Mouse (Mus musculus): ENCODE measurements around the gene Dnm3.

GRCm38 (mm10) chr1:162346456-162347011, 131.3 kb downstream of the Dnm3 start:
- TF ChIP-seq CTCF (IDR thresholded peaks at IDR 0.05; ENCODE audit: insufficient read depth, low read depth, low read length) (no peak), POLR2A (IDR thresholded peaks at IDR 0.05; ENCODE audit: insufficient read depth, low read depth, low read length) (no peak)

All from olfactory bulb, adult 2 months (tissue).